Mouse (Mus musculus) brain, embryonic 14.5 days (tissue): ENCODE measurements around the gene Foxj1.

Source experiments
- CTCF ChIP-seq: fragments of 200-500 bp; IDR thresholded peaks from 2 replicates; pipeline ENCODE4 v1.5.1; 2012; ENCODE audit warnings: inconsistent platforms, mild to moderate bottlenecking, moderate library complexity, borderline replicate concordance; ENCODE audit not compliant: insufficient read depth, insufficient read length; ENCODE audit errors: extremely low read depth
- POLR2A ChIP-seq: fragments of 200-500 bp; IDR thresholded peaks from 2 replicates; pipeline ENCODE4 v1.6.1; 2012; ENCODE audit warnings: mild to moderate bottlenecking, inconsistent platforms, borderline replicate concordance; ENCODE audit not compliant: poor library complexity, insufficient read depth, insufficient read length, severe bottlenecking; ENCODE audit errors: extremely low read depth

GRCm38 (mm10) chr11:116369633-116370032, 34.4 kb upstream of the Foxj1 start:
- no peak for TF ChIP-seq CTCF
- no peak for TF ChIP-seq POLR2A
